Mouse (Mus musculus): ENCODE results near the gene Bsx. TPM values are rescaled to one million over a fixed set of nuclear protein-coding genes. Genes with fewer than 3 reads are reported as not detected.

The Bsx gene
- total and polyA plus RNA-seq, 2 experiments from 2014 or later: 2.8 TPM; not detected in 1

GRCm38 (mm10) chr9:40908411-40908810, 34.5 kb downstream of the Bsx start:
- no peak for ATAC-seq (ENCODE audit: low FRiP score)
- Histone ChIP-seq H3K27ac (ENCODE audit: low read depth, low read length) (no peak overlapping the region), H3K9me3 (ENCODE audit: low read length) (no peaks in the 10 kb centered on the region), H3K4me3 (ENCODE audit: low read depth, low read length) (no peak overlapping the region), H3K4me1 (ENCODE audit: insufficient read depth, low read length) (no peaks in the 10 kb centered on the region), H3K4me2 (ENCODE audit: low read depth, low read length, poor library complexity, severe bottlenecking) (no peak overlapping the region), H3K9ac (replicated peaks; ENCODE audit: low read length, poor library complexity, severe bottlenecking) (no peak overlapping the region), H3K36me3 (ENCODE audit: insufficient read depth, low read length) (no peaks in the 10 kb centered on the region), H3K27me3 (ENCODE audit: insufficient read depth, low read length) (peaks cover 10% of the 10 kb centered on the region)
- WGBS: 23% methylated on average over 8 of the region's 8 CpGs
- no peak for TF ChIP-seq CTCF (IDR thresholded peaks at IDR 0.05)
- no peak for DNase-seq (ENCODE audit: low spot score)

- Histone ChIP-seq H3K4me3 (ENCODE audit: low read depth, low read length) (no peak overlapping the region), H3K4me1 (ENCODE audit: insufficient read depth, low read length) (no peaks in the 10 kb centered on the region), H3K36me3 (ENCODE audit: insufficient read depth, low read length) (no peaks in the 10 kb centered on the region), H3K27me3 (ENCODE audit: insufficient read depth, low read length) (peaks cover 10% of the 10 kb centered on the region), H3K9ac (replicated peaks; ENCODE audit: low read length, poor library complexity, severe bottlenecking) (no peak overlapping the region), H3K9me3 (ENCODE audit: low read length) (no peaks in the 10 kb centered on the region), H3K27ac (ENCODE audit: low read depth, low read length) (no peak overlapping the region), H3K4me2 (ENCODE audit: low read depth, low read length, poor library complexity, severe bottlenecking) (no peak overlapping the region)
- TF ChIP-seq CTCF (IDR thresholded peaks at IDR 0.05): no peak
- peak; percentile 14 for DNase-seq (ENCODE audit: low spot score)
- 33% methylated on average over 7 of the region's 7 CpGs for WGBS
- ATAC-seq (ENCODE audit: low FRiP score): no peak
Measured at GRCm38 (mm10) chr9:40908915-40909314, 35.0 kb downstream of the Bsx start.

DNA sequence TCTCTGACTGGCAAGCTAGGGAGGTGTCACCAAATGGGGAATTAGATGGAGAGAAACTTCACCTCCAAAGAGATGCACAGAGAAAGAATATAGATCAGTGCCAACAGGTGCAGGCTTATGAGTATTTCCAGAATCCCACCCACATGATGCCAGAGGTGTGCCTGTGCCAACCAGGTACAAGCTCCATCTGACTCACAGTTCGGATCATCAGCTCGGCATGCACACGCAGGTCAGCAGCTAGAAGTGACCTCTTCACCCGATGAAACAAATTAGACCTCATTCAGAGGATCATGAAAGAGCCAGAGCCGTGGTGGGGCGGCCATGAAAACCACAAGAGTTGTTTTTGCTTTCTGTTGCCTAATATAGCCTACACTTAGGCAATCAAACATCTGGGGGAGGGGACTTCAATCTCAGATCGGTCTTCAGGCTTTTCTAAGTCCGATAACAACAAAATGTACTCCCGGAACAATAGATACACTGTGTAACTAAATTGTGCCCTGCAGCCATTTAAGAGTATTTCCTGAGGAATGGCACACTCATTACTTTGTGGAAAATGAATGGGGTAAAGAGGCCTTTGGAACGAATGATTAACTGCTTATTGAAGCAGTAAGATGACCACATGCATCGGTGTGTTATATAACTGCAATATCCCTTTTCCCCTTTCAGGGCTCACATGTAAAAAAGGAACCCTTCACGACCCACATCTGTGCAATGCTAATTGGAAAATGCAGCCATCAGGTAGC, 44.1 kb downstream of the Bsx start:
- Histone ChIP-seq H3K27ac (ENCODE audit: low read depth, low read length) (no peak overlapping the region), H3K4me1 (ENCODE audit: insufficient read depth, low read length) (no peaks in the 10 kb centered on the region), H3K4me3 (ENCODE audit: low read depth, low read length) (no peak overlapping the region), H3K36me3 (ENCODE audit: insufficient read depth, low read length) (no peaks in the 10 kb centered on the region), H3K4me2 (ENCODE audit: low read depth, low read length, poor library complexity, severe bottlenecking) (no peak overlapping the region), H3K9ac (replicated peaks; ENCODE audit: low read length, poor library complexity, severe bottlenecking) (no peak overlapping the region), H3K27me3 (ENCODE audit: insufficient read depth, low read length) (no peaks in the 10 kb centered on the region), H3K9me3 (ENCODE audit: low read length) (no peaks in the 10 kb centered on the region)
- WGBS: 64% methylated on average over 12 of the region's 12 CpGs
- ATAC-seq (ENCODE audit: low FRiP score) (no peak), DNase-seq (ENCODE audit: low spot score) (no peak)
- no peak for TF ChIP-seq CTCF (IDR thresholded peaks at IDR 0.05)

- H3K27me3 ChIP-seq (ENCODE audit: insufficient read depth, low read length): no peaks in the 10 kb centered on the region
- no peaks in the 10 kb centered on the region for H3K4me1 ChIP-seq (ENCODE audit: insufficient read depth, low read length)
- 73% methylated on average over 17 of the region's 17 CpGs for WGBS
- H3K36me3 ChIP-seq (ENCODE audit: insufficient read depth, low read length): no peaks in the 10 kb centered on the region
- H3K4me2 ChIP-seq (ENCODE audit: low read depth, low read length, poor library complexity, severe bottlenecking): no peak overlapping the region
- TF ChIP-seq CTCF (IDR thresholded peaks at IDR 0.05): no peak
- DNase-seq (ENCODE audit: low spot score) (no peak), ATAC-seq (ENCODE audit: low FRiP score) (no peak)
- no peak overlapping the region for H3K9ac ChIP-seq (replicated peaks; ENCODE audit: low read length, poor library complexity, severe bottlenecking)
- H3K4me3 ChIP-seq (ENCODE audit: low read depth, low read length): no peak overlapping the region
- H3K9me3 ChIP-seq (ENCODE audit: low read length): no peaks in the 10 kb centered on the region
- no peak overlapping the region for H3K27ac ChIP-seq (ENCODE audit: low read depth, low read length)
Measured at GRCm38 (mm10) chr9:40927351-40927980, 53.5 kb downstream of the Bsx start.

Other genes with a start within 250 kb of the Bsx start
- gene Gm21915, start 203.5 kb upstream of the Bsx start, total RNA-seq (2014; rRNA removed): not detected in 2 replicates
- not detected in 2 replicates for gene Gm21915, start 203.5 kb upstream of the Bsx start, polyA plus RNA-seq (2015; fragmentation: Nextera tagmentation; extraction: Ambion mirVana)
- gene Clmp, start 188.2 kb upstream of the Bsx start, total RNA-seq (2014; rRNA removed): 57.0 and 74.1 TPM in 2 replicates
- 47.5 and 48.8 TPM in 2 replicates for gene Clmp, start 188.2 kb upstream of the Bsx start, polyA plus RNA-seq (2015; fragmentation: Nextera tagmentation; extraction: Ambion mirVana)
- 3,665 and 4,346 TPM in 2 replicates for gene Hspa8, start 73.1 kb upstream of the Bsx start, total RNA-seq (2014; rRNA removed)
- gene Hspa8, start 73.1 kb upstream of the Bsx start, polyA plus RNA-seq (2015; fragmentation: Nextera tagmentation; extraction: Ambion mirVana): 2,467 and 2,499 TPM in 2 replicates
- 1.5 and 1.6 TPM in 2 replicates for gene Jhy, start 90.0 kb downstream of the Bsx start, total RNA-seq (2014; rRNA removed)
- gene Jhy, start 90.0 kb downstream of the Bsx start, polyA plus RNA-seq (2015; fragmentation: Nextera tagmentation; extraction: Ambion mirVana): 0.99 and 1.1 TPM in 2 replicates
- gene Crtam, start 130.5 kb downstream of the Bsx start, total RNA-seq (2014; rRNA removed): 0.05 TPM in 1 of 2 replicates, not detected in the other
- 0.28 and 0.37 TPM in 2 replicates for gene Crtam, start 130.5 kb downstream of the Bsx start, polyA plus RNA-seq (2015; fragmentation: Nextera tagmentation; extraction: Ambion mirVana)

Data from midbrain, postnatal 0 days (tissue).